Mouse (Mus musculus): Measurements from ENCODE around the gene Tmem117. TPM values are rescaled to one million over a fixed set of nuclear protein-coding genes. Genes with fewer than 3 reads are reported as not detected.

Gene Tmem117
- polyA plus RNA-seq, 1 experiment = 1.1 TPM

DNA sequence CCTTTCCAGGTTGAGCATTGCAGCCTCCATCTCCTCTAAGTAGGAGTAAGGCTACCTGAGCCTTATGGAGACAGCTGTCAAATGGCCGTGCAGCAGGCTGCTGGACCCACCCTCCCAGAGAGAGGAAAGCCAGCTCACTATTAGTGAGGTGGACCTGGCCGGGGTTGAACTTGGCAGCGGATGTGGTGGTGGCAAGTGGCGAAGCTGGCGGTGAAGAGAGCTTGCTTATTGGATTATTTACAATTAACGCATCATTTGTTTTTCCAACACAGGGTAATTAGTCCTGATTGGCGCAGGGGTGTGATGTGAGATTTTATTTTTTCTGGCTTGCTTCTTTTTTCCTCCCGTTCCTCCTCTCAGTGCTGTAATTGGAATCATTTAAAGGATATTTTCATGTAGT lies 19.4 kb downstream of the Tmem117 start:
- no peak for DNase-seq (ENCODE audit: low spot score)

DNA sequence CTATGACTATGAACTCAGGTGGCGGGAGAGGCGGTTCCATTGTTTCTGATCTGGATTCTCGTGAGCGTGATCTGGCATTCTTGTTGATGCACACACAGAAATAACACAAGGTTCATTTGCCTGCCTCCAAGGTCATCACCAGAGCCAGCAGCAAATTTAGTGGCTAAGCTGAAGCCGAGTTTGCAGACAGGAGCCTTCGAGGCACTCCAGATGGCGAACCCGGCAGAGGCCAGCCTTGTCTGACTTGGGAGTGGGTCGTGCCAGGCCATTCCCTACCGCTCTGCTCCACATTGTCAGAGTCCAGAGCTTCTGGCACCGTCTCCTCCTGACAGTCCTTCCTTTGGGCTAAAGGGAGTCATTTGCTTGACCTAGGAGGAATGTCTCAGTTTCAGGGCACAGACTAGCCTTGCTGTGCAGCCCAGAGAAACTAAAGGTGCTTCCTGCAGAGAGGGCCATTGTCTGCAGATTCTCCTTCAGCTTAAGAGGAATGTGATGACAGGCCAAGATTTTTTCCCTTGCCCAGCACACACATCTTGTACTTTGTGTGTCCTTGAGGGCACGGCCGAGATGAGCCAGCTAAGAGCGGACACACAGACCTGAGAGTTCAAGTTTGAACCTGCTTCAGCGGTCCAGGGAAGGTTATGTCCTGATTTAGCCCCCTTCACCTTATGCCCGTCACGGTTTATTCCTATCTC lies 20.2 kb downstream of the Tmem117 start:
- no peak for DNase-seq (ENCODE audit: low spot score)

DNA sequence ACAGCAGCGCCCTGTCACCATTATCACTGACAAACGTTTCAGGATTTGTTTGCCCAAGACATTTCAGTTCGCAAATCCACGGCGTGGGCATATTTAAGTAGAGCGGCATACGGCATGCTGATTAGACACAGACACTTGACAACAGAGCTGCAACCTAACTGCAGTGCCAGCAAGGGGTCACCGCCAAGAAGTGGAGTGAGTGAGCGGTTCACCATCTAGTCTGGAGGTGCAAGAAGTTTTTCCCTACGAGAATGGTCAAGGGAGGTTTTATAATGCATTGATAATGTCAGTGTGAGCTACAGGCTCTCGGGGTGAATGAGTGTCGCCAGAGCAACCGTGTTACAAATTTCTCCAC lies 20.7 kb downstream of the Tmem117 start:
- DNase-seq (ENCODE audit: low spot score) = no peak

DNA sequence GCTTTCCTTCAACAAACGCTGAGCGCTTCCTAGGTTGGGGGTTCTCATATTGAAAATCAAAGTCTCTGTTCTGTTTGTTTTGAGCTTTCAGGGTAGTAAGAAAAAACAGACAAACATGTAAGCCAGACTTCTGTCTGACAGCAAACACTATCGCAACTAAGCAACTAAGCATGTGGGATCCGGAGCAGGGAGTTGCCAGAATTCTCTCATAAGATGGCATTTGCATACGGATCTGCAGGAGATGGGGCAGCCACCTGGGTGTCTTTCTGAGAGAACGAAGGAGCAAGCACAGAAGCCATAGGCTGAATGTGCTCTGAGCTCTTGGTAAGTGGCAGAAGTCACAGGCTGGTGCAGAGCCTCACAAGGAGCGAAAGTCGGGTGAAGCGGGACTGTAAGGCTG lies 22.3 kb downstream of the Tmem117 start:
- no peak for DNase-seq (ENCODE audit: low spot score)

DNA sequence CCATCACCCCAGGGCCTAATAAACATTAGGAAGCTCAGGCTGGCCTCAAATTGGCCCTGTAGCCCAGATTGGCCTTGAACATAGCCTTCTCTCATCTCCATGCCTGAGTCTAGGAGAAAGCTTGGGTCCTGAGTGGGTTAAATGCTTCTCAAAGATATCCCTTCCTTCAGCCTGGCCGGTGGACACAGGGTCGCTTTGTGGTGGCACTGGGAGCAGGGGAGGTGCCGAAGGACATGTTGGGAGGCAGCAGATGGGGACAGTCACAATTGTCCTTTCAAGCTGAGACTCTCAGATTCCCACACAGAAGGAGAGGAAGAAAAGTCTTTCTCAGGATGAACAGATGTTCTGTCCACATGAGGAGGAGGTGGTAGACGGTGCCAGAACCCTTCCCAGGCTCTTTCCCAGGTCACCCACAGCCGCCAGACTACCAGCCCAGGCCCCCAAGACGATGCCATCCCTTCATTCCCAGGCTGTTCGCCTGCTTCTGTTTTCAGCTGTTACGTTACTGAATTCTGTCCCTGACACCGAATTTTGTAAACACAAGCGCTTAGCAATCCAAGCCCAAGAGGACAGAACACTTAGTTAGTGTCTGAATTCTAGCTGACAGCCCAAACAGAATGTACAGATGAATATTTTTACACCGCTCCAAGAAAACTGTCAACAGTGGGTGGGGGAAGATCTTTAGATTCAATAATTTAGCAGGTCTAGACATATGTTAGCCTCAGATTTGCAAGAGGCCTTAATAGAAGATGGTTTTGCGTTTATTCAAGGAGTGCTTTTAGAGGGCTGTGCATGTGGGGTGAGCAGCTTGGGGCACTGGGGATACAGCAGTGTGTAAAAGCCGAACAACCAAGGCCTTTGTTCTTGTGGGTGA lies 23.2 kb downstream of the Tmem117 start:
- DNase-seq (ENCODE audit: low spot score) = no peak

DNA sequence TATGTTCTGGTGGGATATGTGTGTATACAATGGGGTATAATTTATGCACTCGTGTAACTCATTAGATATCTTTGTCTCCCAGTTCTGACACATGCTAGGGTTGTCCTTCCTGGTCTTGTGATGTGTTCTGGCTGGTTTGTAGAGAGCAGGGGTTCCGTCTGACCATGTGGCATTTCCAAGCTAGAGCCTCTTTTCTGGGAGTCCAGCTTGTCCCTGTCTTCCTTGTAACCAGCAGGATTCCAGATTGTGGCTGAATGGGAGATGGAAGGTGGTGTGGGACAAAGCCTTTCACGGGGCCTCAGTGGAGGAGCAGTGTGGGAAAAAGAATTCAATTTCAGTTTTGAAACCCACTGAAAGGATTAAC lies 23.8 kb downstream of the Tmem117 start:
- DNase-seq (ENCODE audit: low spot score) = no peak

DNA sequence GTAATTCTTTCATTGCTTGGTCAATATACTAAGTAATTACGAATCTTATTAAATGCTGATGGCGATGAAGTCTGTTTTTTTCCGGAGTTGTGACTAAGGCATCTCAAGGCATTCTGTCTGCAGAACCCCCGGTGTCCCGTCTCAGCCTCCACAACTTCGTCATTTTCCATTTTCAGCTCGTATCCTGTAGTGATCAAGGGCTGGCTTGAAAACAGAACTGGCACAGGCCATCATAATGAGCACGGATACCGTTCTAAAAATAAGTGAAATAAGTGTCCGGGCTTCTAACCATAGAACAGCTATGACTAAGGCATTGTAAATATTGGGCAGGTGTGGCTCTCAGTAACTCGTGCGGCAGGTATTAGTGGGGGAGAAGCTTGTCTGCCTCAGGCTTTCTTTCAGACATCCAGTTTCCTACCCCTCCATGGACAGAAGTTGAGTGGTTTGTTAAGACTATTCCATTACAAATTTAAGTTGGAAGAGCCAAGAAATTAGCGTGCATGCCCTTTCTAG lies 26.8 kb downstream of the Tmem117 start:
- no peak for DNase-seq (ENCODE audit: low spot score)

DNA sequence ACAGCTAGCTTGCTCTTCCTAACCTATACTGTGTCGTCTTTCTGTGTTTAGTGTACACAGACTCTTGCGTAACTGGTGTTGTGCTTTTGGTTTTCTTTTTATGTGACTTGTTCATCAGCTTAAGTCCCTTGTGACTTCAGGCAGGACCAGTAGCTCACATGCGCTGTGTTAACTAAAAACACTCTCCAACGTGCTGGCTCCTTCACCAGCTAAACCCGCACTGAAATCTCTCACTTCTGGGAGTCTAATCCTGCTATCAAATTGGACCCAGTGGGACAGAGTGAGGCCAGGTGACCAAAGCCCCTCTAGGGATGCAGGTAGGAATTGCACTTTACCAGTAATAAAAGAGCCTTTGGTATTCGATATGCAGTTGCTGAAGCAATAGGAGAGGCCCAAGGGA lies 28.9 kb downstream of the Tmem117 start:
- DNase-seq (ENCODE audit: low spot score) = no peak

DNA sequence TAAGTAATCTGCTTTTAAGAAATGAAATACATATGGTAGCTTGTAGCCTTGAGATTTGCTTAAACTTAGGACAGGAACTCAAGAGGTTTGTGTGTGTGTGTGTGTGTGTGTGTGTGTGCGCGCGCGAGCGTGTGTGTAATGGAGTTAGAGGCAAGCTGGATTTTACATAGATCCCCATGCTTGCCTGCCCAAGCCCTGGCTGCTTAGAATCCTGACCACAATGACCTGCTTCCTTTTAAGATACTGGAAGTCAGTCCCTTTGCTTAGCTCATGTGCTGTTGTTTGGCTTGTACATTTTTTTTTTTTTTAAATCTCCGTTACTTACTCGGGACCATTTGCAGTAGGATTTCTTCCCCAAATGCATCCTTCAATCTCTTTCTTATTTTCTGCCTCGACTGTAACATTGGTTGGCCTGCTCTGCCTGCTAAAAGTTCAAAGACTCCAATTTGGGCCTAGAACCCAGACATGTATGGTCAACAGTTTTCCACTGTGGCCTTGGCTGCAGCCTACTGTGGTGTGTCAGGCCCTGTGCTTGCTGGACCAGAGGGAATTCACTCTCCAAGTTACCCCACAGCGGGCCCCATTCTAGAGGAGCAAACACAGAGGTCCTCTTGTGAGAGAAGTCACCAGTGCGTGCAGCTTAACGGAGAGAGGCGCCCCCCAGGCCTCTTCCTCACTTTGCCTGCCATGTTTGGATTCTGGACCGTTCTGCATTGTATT lies 29.5 kb downstream of the Tmem117 start:
- no peak for DNase-seq (ENCODE audit: low spot score)

DNA sequence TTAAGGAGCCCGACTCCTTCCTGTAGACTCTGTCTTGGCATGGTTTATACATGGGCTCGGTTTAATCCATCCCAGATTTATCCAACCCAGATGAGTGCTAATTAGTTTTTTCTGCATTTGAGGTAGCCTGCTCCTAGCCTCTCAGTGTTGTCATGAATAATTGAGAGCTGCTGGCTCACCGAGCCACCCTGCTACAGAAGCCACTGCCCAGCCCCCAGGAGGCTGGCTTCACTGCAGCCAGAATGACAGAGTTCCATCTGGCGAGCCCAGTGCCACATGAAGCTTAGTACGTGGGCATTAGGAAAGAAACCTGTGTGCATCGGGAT lies 30.0 kb downstream of the Tmem117 start:
- no peak for DNase-seq (ENCODE audit: low spot score)

DNA sequence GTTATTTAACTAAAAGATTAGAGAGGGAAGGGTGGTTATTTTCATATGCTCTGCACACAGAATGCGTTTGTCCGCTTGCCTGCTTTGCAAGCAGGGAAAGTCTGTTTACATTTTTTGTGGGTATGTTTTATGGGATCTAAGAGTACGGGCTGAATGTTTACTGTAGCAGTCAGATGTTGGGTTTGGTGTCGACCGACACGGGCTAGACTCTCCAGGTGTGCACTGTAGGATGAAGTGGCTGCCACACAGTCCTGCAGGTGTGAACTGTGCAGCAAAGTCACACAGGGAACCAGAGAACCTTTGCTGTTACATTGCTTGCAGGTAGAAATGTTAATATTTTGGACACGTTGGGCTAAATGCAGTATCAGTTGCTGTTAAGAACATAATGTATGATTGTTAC lies 31.9 kb downstream of the Tmem117 start:
- DNase-seq (ENCODE audit: low spot score) = no peak

DNA sequence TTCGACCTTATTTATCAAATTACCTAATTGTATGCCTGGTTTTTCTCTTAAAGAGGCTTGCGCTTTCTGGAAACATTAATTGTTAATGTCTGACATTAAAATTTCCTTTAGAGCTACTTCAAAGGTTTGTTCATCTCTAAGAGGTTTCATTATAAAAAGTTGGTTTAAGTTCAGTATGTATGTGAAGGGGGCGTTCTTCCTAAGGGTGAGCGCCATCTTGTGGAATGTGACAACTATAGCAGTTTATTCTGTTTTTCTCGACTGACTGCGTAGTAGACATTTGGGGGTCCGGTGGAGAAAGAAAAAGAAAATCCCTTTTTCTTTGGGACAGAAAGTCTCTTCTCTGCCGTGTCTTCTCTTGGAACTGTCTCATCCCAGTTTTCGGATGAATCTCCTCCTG lies 32.4 kb downstream of the Tmem117 start:
- no peak for DNase-seq (ENCODE audit: low spot score)

DNA sequence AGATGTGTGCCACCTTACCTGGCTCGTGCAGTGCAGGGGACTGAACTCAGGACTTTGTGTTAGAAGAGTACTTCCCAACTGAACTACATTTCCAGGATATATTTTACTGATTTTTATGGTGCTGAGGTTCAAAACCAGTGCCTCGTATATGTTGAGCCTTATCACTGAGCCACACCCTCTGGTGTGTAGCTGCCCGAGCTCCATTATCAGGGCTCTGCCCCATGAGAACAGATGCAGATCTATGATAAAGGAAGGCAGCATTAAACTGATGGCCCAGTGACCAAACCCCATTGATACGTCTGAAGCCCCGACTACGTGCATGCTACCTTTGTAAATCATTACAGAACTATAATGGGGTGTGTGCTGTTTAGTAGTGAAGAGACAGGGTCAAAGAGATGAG lies 35.6 kb downstream of the Tmem117 start:
- DNase-seq (ENCODE audit: low spot score) = no peak

DNA sequence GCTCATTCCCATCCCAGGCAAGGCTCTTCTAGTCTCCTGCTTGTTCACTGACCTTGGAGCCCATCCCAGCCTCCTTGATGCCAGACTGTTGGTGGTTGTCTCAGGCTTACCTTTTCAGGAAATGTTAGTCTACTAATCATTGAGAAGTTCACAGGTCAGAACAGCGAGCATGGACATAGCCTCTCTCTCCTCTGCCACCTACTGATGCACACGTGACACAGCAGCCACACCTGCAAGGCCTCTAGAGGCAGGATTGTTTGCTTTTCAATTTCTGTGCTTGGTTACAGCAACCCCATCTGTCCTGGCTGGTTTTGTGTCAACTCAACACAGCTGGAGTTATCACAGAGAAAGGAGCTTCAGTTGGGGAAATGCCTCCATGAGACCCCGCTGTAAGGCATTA lies 52.1 kb downstream of the Tmem117 start:
- DNase-seq (ENCODE audit: low spot score) = no peak

DNA sequence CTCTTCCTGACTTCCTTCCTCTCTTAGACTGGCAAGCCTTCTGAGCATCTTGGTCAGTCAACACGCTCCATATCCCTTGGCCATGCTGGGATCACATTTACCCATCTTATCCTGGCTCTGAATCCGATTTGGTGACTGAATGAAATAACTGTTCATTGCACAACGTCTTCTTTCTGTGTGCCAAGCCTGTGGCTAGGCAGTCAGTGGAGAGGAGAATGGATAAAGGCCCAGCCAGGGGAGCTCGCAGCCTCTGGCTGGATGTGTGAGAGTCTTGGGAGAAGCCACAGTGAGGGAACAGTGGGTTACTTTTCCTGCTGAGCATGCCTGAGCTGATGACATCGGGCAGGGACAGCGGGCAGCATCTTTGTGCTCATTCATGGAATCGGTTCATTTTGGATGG lies 55.2 kb downstream of the Tmem117 start:
- DNase-seq (ENCODE audit: low spot score) = no peak

DNA sequence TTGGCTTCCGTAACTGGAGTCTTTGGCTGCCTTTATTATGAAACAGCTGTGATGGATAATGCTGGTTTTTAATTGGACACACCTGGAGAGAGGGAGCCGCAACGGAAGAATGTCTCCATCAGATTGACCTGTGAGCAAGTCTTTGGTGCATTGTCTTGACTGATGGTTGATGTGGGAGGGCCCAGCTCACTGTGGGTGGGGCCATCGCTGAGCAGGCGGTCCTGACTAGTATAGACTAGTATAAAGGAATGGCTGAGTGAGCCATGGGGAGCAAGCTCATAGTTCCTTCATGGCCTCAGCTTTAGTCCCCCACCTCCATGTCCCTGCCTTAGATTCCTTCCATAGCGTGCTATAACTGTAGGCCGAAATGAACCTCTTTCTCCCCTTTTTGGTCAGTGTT lies 58.1 kb downstream of the Tmem117 start:
- no peak for DNase-seq (ENCODE audit: low spot score)

DNA sequence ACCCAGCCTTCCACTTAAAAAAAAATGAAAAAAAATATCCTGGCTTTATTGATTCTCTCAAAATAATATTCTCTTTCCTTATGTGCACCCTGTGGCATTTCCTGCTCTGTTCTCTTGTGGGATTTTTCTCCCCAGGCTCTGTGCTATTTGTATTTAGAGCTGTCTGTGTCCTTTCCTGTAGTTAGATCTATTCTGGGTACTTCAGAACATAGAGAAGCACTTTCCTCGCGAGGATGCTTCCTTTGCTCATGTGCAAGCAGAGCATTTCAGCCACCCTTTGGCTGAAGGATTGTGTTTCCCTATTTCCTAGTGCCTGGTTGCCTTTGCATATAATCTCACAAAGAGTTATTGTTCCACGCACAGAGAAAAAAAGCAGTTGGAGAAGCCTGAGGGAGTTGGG lies 58.6 kb downstream of the Tmem117 start:
- DNase-seq (ENCODE audit: low spot score) = no peak

DNA sequence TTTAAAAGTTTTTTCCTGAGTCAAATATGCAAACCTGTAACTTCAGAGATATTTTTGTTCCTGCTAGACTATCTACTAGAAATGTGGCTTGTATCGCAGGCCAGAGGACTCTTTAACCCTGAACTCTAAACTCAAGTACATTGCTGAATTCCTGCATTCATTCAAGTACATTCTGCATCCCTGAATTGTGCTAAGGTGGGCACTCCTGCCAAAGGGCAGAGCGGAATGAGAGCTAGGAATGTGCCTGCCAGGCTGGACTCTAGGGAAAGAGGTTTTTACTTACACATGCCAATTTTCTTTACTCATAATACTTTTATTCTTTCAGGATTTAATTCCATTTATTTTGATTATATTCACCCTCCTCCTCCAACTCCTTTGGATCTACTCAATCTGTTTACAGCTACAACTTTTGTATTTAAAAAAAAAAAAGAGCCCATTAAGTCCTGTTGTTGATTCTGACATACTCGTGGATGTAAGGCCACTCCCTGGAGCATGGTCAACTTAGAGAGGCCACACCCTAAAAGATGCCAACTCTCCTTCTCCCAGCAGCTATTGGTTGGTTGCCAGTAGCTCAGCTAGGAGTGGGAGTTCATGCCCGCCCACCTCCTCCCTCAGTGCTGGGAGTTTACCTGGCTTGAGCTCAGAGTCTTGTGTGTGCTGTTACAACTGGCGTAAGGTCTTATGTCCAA lies 60.3 kb downstream of the Tmem117 start:
- DNase-seq (ENCODE audit: low spot score) = no peak

DNA sequence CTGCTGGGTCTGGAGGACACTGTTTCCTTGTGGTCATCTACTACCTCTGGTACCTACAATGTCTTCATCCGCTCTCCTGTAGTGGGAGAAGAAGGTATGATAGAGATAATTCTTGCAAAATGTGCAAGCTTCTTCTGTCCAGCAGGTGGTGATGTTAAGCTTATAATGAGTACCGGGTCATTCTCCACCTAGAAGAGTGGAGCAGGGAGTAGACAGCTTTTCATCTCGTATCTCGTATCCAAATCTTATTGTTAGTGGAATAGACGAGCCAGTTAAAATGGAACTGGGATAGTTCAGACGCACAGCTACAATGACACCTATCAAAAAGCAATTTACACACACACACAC lies 60.8 kb downstream of the Tmem117 start:
- DNase-seq (ENCODE audit: low spot score) = no peak

DNA sequence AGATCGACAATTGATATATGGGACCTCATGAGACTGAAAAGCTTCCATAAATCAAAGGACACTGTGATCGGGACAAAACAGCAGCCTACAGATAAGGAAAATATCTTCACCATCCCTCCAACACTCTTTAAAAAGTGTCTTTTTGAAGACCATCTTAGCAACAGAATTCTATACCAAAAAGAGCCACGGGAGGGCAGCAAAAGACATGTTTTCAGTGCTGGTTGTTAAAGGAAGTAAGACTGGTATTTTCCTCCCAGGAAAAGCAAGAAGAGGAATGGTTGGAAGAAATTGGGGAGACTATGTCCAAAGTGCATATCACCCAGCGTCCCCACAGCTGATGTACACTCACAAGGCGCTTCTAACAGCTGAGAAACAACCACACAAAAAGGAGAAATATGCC lies 93.7 kb downstream of the Tmem117 start:
- no peak for DNase-seq (ENCODE audit: low spot score)

DNA sequence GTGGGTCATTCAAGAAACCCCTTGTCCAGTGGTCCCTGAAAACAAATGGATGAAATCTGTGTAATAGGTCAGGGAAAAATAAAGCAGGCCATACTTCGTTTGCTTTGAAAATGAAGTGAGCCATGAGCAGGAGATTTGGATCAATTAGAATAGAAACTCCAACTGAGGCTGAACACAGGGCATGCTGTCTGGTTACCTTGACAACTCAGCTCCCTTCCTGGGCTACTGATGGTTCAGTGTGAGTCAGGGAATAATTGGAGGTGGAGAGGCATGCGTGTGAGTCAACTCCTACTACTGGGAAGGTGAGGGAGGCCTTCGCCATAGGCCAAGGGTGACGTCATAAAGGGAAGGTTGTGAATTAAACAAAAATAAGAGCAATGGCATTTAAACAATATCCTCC lies 103.1 kb downstream of the Tmem117 start:
- DNase-seq (ENCODE audit: low spot score) = no peak

DNA sequence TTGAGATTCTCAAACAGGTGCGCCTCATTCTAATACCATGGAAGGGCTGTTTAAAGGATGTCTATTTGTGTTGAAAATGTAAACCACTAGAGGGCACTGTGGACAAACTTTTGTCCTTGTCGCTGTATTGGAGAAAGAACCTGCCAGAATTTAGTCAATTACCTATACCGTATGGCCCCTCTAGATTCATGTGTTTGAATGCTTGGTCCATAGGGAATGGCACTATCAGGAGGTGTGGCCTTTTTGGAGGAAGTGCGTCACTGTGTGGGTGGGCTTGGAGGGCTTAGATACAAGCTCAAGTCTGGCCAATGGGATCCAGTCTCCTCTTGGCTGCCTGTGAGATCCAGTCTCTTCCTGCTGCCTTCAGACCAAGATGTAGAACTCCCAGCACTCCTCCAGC lies 140.2 kb downstream of the Tmem117 start:
- DNase-seq (ENCODE audit: low spot score) = no peak

Measured in urinary bladder, adult 2 months (tissue).